Mouse (Mus musculus) gastrocnemius, postnatal 25 days (tissue): ENCODE data around the gene Npff. TPM values are rescaled to one million over a fixed set of nuclear protein-coding genes. Genes with fewer than 3 reads are reported as not detected.

Source experiments
- DNase-seq: peaks from one replicate; pipeline ENCODE4 v3.0.0; 2022
- long read RNA-seq, 2 experiments: library from polyadenylated mRNA; stranded (forward); transcript quantifications; one replicate each; pipeline ENCODE4 v2.0.0; 2021
- total RNA-seq, 2 experiments: library from RNA; stranded (reverse); gene quantifications; 1 replicate in 1 of 2; 2 replicates in 1 of 2; pipeline ENCODE4 v1.2.3; 2021

Npff gene
- 1 to 10 TPM; 1.3 to 1.8 TPM for total RNA-seq
- long read RNA-seq, experiment 1, partial matches to known transcripts, result 10 of 10 reads
- long read RNA-seq, experiment 1, other reads (novel, unspliced or antisense), result 0 of 10 reads
- long read RNA-seq, experiment 2, partial matches to known transcripts, result 8 of 8 reads
- long read RNA-seq, experiment 2, other reads (novel, unspliced or antisense), result 0 of 8 reads

- no peak for DNase-seq
Measured at GRCm38 (mm10) chr15:102524892-102525485, at the start of gene Npff. Npff (minus strand) TSS chr15:102524942.

- DNase-seq, result no peak
Measured at GRCm38 (mm10) chr15:102572081-102572480, 47.3 kb upstream of the Npff start.

- DNase-seq, result no peak
Measured at GRCm38 (mm10) chr15:102567849-102568248, 43.1 kb upstream of the Npff start.

GRCm38 (mm10) chr15:102563681-102564080, 38.9 kb upstream of the Npff start:
- no peak for DNase-seq

GRCm38 (mm10) chr15:102563061-102563460, 38.3 kb upstream of the Npff start:
- DNase-seq, result no peak

GRCm38 (mm10) chr15:102562491-102562890, 37.7 kb upstream of the Npff start:
- DNase-seq, result no peak

- DNase-seq, result no peak
Measured at GRCm38 (mm10) chr15:102557580-102557979, 32.8 kb upstream of the Npff start.

GRCm38 (mm10) chr15:102555581-102555980, 30.8 kb upstream of the Npff start:
- no peak for DNase-seq

- no peak for DNase-seq
Measured at GRCm38 (mm10) chr15:102552599-102552998, 27.9 kb upstream of the Npff start.

- no peak for DNase-seq
Measured at GRCm38 (mm10) chr15:102547478-102547877, 22.7 kb upstream of the Npff start.

- peak; percentile 34 for DNase-seq
Measured at GRCm38 (mm10) chr15:102546677-102547427, 22.1 kb upstream of the Npff start.

GRCm38 (mm10) chr15:102546246-102546645, 21.5 kb upstream of the Npff start:
- DNase-seq, result no peak

GRCm38 (mm10) chr15:102544801-102545200, 20.1 kb upstream of the Npff start:
- no peak for DNase-seq

- no peak for DNase-seq
Measured at GRCm38 (mm10) chr15:102533926-102534325, 9.2 kb upstream of the Npff start.

- no peak for DNase-seq
Measured at GRCm38 (mm10) chr15:102532106-102532900, 7.6 kb upstream of the Npff start.

- no peak for DNase-seq
Measured at GRCm38 (mm10) chr15:102531586-102531985, 6.8 kb upstream of the Npff start.

GRCm38 (mm10) chr15:102530566-102530965, 5.8 kb upstream of the Npff start:
- DNase-seq, result no peak

GRCm38 (mm10) chr15:102528396-102528795, 3.7 kb upstream of the Npff start:
- no peak for DNase-seq

- DNase-seq, result no peak
Measured at GRCm38 (mm10) chr15:102527936-102528335, 3.2 kb upstream of the Npff start.

- DNase-seq, result no peak
Measured at GRCm38 (mm10) chr15:102526111-102527002, 1.6 kb upstream of the Npff start.

GRCm38 (mm10) chr15:102521480-102521879, 3.3 kb downstream of the Npff start:
- DNase-seq, result no peak

GRCm38 (mm10) chr15:102520416-102520815, 4.3 kb downstream of the Npff start:
- no peak for DNase-seq
